Mouse (Mus musculus): ENCODE results near the gene Rsph14.

Gene Rsph14

GRCm38 (mm10) chr10:75032395-75032794 is at the start of gene Rsph14:
Gene Rsph14, minus strand, starts transcription at chr10:75032586.
- peak; percentile 62 to 68 for DNase-seq

DNA sequence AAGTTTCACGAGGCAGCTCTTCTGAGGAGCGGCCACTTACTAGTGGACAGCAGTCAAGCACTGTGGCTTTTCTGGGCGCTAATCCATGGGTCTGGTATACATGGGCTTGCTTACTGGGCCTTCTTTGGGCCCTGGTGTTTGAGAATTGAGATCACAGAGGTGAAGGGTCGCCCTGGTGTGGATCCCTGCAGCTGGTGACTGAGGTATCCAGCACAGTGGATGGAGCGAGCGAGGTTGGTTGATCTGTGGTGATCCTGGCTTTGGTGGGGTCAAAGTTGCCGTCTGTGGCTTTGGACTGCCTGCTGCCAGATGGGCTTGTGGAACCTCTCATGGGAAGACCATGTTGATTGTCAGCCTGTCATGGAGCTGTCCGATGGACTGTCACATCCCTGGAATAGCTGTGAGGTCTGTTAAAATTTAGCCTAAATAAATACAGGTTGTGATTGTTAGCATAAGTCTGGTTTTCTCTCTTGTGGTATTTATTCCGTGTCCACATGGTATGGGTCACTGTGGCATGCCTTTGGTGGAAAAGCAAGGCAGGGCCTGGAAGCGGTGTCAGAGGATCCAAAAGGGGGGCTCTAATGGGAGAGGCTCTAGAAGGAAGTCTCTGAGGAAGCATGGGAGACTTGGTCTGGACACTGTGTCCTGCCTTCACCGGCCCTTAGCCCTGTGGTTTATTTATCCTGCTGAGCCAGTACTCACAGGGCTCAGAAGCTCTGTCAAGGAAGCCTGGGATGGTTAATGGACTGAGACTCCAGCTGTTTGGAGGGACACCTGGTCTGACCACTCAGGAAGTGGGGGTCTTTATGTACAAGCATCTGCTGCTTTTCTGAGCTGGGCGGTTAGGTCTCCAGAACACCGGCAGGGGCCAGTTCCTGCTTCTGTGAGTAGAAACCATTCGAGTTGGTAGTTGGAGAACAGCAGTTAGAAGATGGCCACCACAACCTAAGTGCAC is 46.1 kb upstream of the Rsph14 start:
- DNase-seq = no peak

GRCm38 (mm10) chr10:75075665-75076064 is 43.3 kb upstream of the Rsph14 start:
- DNase-seq = no peak

DNA sequence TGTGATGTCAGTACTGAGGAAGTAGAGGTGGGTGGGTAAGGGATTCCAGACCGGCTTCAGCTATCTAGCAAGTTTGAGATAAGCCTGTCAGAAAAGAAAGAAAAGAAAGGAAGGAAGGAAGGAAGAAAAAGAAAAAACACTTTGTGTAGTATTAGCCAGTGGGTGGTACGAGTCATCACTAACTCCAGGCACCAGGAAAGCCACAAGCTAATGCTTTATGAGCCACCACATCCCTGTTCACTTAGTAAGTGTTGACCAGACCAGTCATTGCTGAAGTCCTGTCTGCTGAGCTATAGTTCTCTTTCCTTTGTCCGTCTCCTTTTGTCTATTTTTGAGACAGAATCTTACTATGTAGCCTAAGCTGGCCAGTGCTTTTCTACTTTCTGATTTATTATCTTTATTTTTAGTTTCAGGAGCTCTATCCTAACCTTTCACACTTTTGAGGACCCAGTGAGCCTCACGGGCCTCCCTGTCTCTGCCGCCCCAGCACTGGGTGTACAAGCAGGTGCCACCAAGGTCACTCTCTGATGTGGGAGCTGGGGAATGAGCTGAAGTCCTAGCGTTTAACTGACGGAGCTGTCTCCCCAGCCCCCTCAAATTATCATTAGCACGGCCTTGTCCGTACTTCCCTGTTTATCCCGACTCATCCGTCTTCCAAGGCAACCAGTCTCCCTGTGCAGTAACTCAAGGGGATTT is 38.0 kb upstream of the Rsph14 start:
- DNase-seq = no peak

- DNase-seq = no peak
Observed at GRCm38 (mm10) chr10:75068624-75069328, 36.4 kb upstream of the Rsph14 start.

GRCm38 (mm10) chr10:75068086-75068485 is 35.7 kb upstream of the Rsph14 start:
- no peak for DNase-seq

DNA sequence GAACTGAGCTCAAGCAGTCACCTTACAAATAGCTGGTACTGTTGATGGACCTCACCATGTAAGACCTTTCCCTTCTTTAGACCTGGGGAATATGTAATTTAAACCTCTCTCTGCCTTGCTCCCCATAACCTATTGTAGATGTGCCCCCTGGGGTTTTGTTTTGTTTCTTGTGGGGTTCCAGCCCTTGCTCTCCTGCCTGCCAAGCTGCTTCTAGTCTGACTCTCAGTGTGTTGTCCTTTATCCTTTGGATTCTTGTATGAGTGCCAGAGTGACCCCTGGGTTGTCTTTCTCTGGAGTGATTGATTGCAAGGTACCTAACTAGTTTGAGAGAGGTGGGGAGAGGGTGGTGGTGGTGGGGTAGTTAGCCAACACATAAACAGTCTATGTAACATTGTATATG is 35.1 kb upstream of the Rsph14 start:
- DNase-seq = no peak

DNA sequence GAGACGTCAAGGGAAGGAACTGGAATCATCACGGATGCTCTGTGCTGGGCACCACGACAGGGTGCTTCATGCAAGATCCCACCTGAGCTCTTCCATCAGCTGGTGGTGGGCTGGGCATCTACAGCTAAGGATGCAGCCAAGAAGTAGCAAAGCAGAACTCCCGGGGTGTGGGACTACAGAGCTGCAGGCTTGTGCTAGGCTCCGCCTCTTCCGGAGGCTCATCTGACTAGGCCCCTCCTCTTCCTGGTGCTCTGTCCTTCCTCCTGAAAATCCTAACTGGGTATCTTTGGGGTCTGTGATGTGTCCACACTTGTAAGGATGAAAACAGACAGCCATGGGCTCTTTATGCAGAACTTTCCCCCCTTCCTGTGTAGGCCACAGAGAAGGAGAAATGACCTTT is 33.3 kb upstream of the Rsph14 start:
- DNase-seq = no peak

DNA sequence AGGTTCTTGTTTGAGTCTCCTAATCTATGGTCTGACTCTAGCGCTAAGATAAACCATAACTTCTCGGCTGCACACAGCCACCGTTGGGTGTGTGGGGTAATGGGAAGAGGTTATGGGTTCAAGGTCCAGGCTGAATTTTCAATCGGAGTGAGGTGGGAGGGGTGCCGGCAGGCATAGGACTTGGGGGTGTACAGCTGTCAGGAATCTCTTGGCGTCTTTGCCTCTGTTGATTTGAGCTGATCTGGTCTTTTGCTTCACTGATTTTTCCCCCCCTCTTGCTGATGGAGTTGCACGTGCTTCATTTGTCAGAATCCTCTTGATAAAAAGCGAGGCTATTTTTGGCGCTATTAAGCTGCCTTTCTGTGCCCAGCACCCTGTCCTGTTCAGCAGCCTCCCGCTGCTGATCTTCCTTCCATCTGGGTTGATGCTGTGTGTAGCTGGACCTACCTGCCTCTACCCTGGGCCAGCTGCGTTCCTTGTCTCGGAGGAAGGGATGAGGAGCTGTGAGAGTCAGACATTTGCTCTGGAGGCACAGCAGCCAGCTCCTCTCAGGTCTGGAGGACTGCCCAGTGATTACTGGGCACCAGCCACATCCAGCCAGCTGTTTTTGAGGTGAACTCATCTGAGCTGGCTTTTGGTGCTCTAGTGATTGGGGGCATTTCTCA is 31.0 kb upstream of the Rsph14 start:
- no peak for DNase-seq

GRCm38 (mm10) chr10:75062621-75063020 is 30.2 kb upstream of the Rsph14 start:
- no peak for DNase-seq

- no peak for DNase-seq
Observed at GRCm38 (mm10) chr10:75062189-75062561, 29.8 kb upstream of the Rsph14 start.

GRCm38 (mm10) chr10:75061341-75062188 is 29.2 kb upstream of the Rsph14 start:
- DNase-seq = peak; percentile 28 to 31

- peak; percentile 37 to 42 for DNase-seq
Observed at GRCm38 (mm10) chr10:75060843-75061235, 28.5 kb upstream of the Rsph14 start.

GRCm38 (mm10) chr10:75060217-75060842 is 27.9 kb upstream of the Rsph14 start, which contains the start of gene Bcr:
Gene Bcr, plus strand, starts transcription at chr10:75060592.
- DNase-seq = peak; percentile 78 to 86

- peak; percentile 75 to 76 for DNase-seq
Observed at GRCm38 (mm10) chr10:75059396-75059795, 27.0 kb upstream of the Rsph14 start.

DNA sequence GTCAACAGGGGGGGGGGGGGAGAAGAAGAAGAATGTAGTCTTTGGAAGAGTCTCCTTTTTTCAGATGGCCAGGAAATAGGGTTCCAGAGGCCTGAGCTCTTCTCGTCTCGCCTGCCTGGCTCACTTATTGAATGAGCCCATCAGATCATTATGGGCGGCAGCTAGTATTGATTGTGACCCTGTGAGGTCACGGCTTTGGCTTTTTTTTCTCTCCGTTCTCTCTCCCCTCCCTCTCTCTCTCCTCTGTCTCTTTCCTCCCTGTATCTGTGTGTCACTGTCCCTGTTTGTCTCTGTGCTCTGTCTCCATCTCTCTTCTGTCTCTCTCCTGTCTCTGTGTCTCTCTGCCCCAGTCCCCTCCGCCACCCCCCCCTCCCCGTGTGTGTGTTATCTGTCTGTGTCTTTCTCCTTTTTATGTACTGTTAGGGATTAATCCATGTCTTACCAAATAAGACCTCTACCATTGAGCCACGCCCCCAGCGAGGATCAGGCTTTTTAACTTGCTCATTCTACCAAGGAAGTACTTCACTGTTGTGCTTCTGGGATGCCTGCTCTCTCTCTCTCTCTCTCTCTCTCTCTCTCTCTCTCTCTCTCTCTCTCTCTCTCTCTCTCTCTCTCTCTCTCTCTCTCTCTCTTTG is 26.5 kb upstream of the Rsph14 start:
- no peak for DNase-seq

DNA sequence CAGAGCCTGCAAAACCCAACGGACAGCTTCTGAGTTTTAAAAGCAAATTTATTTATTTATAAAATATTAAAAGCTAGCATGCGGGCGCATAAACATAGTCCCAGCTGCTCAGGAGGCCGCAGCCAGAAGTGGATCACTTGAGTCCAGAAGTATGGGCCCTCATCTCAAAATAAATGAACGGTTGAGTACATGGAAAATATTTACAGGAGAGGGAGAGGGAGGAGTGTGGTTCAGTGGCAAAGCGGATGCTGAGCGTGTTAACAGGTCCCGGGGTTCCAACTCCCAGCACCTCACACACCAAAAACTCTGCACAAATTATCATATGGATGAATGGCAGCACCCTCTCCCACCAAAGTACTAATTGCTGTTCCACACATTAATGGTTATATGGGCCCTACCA is 25.9 kb upstream of the Rsph14 start:
- no peak for DNase-seq

DNA sequence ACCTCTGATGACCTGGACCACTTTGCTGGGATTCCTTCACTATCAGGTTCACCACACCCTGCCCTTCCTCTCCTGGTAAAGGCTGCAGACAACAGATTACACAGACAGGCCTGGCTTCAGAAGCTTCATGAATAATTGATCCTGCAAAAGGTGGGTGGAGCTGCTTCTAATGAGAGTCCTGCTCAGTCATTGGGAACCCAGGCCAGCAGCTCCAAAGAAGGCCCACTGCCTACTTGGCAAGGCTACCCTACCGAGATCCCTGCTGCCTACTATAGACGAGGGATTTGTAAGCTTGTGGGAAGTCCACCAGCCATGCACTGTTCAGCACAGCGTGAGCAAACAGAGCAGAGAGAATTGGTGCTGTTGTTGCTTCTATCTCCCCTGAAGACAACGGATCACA is 23.9 kb upstream of the Rsph14 start:
- DNase-seq = no peak

DNA sequence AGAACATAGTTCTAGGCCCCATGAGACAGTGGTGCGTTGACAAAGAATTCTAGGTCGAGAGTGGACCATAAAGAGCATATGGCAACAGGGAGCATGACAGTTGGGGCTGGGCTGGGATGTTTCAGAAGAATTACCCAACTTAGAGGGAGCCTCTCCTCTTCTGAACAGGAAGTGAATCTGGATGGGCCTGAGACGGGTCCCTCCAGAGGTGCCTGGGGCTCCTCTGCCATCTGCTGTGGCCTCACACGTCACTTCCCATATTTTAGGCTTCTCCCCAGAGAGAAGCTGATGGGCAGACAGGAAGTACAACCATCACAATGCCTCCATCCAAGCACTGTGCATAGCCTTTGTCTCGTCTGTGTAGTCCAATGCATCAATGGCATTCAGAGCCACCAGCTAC is 23.3 kb upstream of the Rsph14 start:
- DNase-seq = no peak

GRCm38 (mm10) chr10:75054125-75054524 is 21.7 kb upstream of the Rsph14 start:
- no peak for DNase-seq

DNA sequence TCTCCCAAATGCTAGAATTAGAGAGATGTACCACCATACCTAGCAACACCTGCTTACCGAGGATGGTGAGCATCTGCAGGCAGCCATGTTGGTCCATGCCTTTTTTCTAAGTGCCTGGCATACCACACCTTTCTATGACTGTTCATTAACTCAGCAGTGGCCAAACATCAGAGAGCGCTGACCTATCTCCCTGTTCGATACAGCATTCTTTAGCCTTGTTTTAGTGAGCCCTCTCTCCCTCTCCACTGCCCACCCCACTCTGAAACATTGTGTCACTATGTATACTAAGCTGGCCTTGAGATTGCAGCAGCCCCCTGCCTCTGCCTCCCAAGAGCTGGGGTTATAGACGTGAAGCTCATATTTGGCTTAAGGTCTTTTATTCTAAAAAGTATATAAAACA is 21.3 kb upstream of the Rsph14 start:
- no peak for DNase-seq

Data from cerebellum, postnatal 36 days (tissue).